Mouse (Mus musculus): ENCODE measurements around the gene Abhd18. TPM values are rescaled to one million over a fixed set of nuclear protein-coding genes. Genes with fewer than 3 reads are reported as not detected.

The Abhd18 gene
- polyA plus RNA-seq, 1 experiment from 2014 or later = 20.1 TPM

- H3K9ac ChIP-seq (ENCODE audit: low read length) = no peak overlapping the region
- no peaks in the 10 kb centered on the region for H3K36me3 ChIP-seq (ENCODE audit: control insufficient read depth, insufficient read depth)
- H3K27me3 ChIP-seq (ENCODE audit: control insufficient read depth, insufficient read depth, low read length) = no peaks in the 10 kb centered on the region
- no peak overlapping the region for H3K4me3 ChIP-seq (ENCODE audit: low read length)
- no peaks in the 10 kb centered on the region for H3K4me1 ChIP-seq (ENCODE audit: control insufficient read depth, insufficient read depth, low read length)
- H3K27ac ChIP-seq (ENCODE audit: low read length) = no peak overlapping the region
- H3K4me2 ChIP-seq (ENCODE audit: low read depth, low read length) = no peak overlapping the region
- H3K9me3 ChIP-seq (replicated peaks; ENCODE audit: control insufficient read depth, low read length) = no peaks in the 10 kb centered on the region
- no peak for ATAC-seq (replicated peaks; ENCODE audit: extremely low read depth, insufficient read depth, low FRiP score)
Observed at GRCm38 (mm10) chr3:40980758-40981157, 134.0 kb downstream of the Abhd18 start.

- Histone ChIP-seq H3K36me3 (ENCODE audit: control insufficient read depth, insufficient read depth) (no peaks in the 10 kb centered on the region), H3K9me3 (replicated peaks; ENCODE audit: control insufficient read depth, low read length) (no peaks in the 10 kb centered on the region), H3K4me1 (ENCODE audit: control insufficient read depth, insufficient read depth, low read length) (no peaks in the 10 kb centered on the region), H3K27me3 (ENCODE audit: control insufficient read depth, insufficient read depth, low read length) (no peaks in the 10 kb centered on the region), H3K9ac (ENCODE audit: low read length) (no peak overlapping the region), H3K4me2 (ENCODE audit: low read depth, low read length) (no peak overlapping the region), H3K27ac (ENCODE audit: low read length) (no peak overlapping the region), H3K4me3 (ENCODE audit: low read length) (no peak overlapping the region)
- no peak for ATAC-seq (replicated peaks; ENCODE audit: extremely low read depth, insufficient read depth, low FRiP score)
- WGBS = 68% methylated on average over 5 of the region's 5 CpGs
Observed at GRCm38 (mm10) chr3:40987539-40987938, 140.8 kb downstream of the Abhd18 start.

Other genes with a start within 250 kb of the Abhd18 start
- 0.64 and 0.95 TPM in 2 replicates for gene Slc25a31, start 138.1 kb upstream of the Abhd18 start, polyA plus RNA-seq (2015; fragmentation: Nextera tagmentation; extraction: Ambion mirVana)
- 35.7 and 37.7 TPM in 2 replicates for gene Hspa4l, start 102.5 kb upstream of the Abhd18 start, polyA plus RNA-seq (2015; fragmentation: Nextera tagmentation; extraction: Ambion mirVana)
- gene Plk4, start 47.0 kb upstream of the Abhd18 start, polyA plus RNA-seq (2015; fragmentation: Nextera tagmentation; extraction: Ambion mirVana) = 36.5 TPM in 2 replicates
- gene Mfsd8, start 84 bp upstream of the Abhd18 start, polyA plus RNA-seq (2015; fragmentation: Nextera tagmentation; extraction: Ambion mirVana) = 6.9 and 8.6 TPM in 2 replicates
- gene 1700034I23Rik, start 55.6 kb downstream of the Abhd18 start, polyA plus RNA-seq (2015; fragmentation: Nextera tagmentation; extraction: Ambion mirVana) = 0.17 TPM in 2 replicates
- 14.0 and 16.1 TPM in 2 replicates for gene Larp1b, start 102.9 kb downstream of the Abhd18 start, polyA plus RNA-seq (2015; fragmentation: Nextera tagmentation; extraction: Ambion mirVana)
- gene Pgrmc2, start 236.1 kb downstream of the Abhd18 start, polyA plus RNA-seq (2015; fragmentation: Nextera tagmentation; extraction: Ambion mirVana) = 45.7 and 47.8 TPM in 2 replicates

All from heart, embryonic 16.5 days (tissue).